Mouse (Mus musculus): ENCODE data around the gene Qrich2.
A peak's percentile ranks its signal among the peaks of the same experiment; 100 is the strongest.
"Not testable (repeated sequence)": the region's sequence is repeated elsewhere in the genome, so short reads cannot be mapped to it uniquely, and the experiment has no call there.

The Qrich2 gene

DNA sequence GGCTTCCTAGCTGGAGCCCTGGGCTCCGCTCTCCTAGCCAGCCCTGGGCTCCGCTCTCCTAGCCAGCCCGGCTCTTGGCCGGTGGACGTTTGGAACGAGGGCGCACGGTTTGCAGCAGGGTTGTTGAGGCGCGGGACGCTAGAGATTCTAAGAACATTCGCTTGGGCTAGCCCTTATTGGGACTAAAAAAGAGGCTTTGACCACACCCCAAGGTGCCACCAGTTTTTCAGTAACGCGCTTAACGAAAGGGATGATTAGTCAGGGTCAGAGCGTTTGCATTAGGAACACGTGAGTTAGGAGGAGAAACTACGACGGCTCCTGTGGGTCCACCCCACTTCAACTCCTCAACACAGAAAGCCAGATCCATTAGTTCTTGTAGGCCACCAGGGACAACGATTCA, at the start of gene Qrich2:
TSS of gene Qrich2 (minus strand) at position 101 of the 400 bp plus-strand sequence.
- DNase-seq (ENCODE audit: extremely low spot score, low spot score) = no peak

GRCm38 (mm10) chr11:116515330-116516020, 49.4 kb upstream of the Qrich2 start:
- no peak for DNase-seq (ENCODE audit: extremely low spot score, low spot score)

GRCm38 (mm10) chr11:116513531-116514038, 47.5 kb upstream of the Qrich2 start:
- no peak for DNase-seq (ENCODE audit: extremely low spot score, low spot score)

GRCm38 (mm10) chr11:116512987-116513386, 46.9 kb upstream of the Qrich2 start:
- DNase-seq (ENCODE audit: extremely low spot score, low spot score) = no peak

- no peak for DNase-seq (ENCODE audit: extremely low spot score, low spot score)
These were observed 46.1 kb upstream of the Qrich2 start for GRCm38 (mm10) chr11:116512154-116512553.

GRCm38 (mm10) chr11:116511301-116511868, 45.3 kb upstream of the Qrich2 start:
- DNase-seq (ENCODE audit: extremely low spot score, low spot score) = no peak

DNA sequence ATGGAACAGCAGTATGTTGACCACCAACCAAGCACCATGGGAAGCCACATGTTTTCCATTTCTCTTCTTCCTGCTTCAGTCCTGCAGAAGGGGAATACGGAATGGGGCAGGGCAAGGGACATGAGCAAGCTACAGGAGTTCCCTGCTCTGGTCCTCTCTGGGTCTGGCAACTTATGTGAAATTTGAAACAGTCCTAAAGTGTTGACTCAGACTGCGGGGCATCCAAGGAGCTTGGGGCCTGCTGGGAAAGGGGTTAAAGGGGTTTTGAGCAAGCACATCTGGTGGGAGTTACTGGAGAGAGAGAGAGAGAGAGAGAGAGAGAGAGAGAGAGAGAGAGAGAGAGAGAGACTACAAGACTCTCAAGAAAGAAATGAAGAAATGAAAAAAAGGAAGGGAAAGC, 42.6 kb upstream of the Qrich2 start:
- no peak for DNase-seq (ENCODE audit: extremely low spot score, low spot score)

GRCm38 (mm10) chr11:116506151-116506875, 40.3 kb upstream of the Qrich2 start:
- DNase-seq (ENCODE audit: extremely low spot score, low spot score) = no peak

- DNase-seq (ENCODE audit: extremely low spot score, low spot score) = no peak
These were observed 39.5 kb upstream of the Qrich2 start for GRCm38 (mm10) chr11:116505573-116505972.

GRCm38 (mm10) chr11:116504516-116504915, 38.5 kb upstream of the Qrich2 start:
- DNase-seq (ENCODE audit: extremely low spot score, low spot score) = no peak

DNA sequence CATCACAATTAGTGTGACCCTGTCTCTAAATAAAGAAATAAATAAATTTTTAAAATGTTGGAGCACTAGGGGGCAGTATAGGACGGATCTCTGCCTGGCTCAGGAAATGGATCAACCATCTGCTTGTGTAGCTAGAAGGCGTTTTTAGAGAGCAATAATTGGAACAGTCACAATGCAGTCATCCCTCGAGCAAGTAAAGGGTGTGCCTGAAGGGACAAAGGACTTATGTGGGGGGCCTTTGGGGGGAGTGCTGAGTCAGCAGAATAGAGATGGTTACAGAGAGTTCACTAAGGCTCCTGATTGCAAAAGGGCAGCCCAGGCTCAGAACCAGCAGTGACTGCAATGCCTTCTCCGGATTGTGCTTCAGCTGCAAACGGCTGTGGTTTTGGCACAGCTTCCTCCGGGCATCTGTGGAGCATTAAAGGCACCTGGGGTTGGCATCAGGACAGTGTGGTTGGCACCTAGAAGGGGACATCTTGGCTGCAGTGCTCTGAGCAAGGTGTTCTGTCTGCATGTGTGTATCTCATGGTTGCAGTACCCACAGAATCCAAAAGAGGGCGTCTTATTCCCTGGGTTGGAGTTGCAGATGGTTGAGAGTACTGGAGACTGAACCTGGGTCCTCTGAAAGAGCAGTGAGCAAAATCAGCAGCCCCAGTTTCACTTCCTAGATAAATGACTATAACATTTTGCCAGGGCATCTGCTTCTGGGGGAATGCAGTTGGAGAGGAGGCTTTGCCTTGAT, 35.1 kb upstream of the Qrich2 start:
- DNase-seq (ENCODE audit: extremely low spot score, low spot score) = no peak

DNA sequence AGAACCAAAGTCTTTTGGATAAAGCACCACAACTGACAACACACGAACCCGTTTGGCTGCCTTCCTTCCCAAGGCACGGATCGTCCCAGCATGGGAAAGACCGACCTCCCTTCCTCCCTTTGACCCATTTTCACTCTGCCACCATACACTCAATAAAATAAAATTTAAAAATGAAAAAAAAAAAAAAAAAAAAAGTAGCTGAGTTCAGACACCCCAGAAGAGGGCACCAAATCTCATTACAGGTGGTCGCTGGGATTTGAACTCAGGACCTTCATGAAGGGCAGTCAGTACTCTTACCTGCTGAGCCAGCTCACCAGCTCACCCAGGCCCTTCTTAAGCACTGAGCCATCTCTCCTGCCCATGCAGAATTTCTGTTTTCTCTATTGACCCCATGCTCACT, 33.0 kb upstream of the Qrich2 start:
- DNase-seq (ENCODE audit: extremely low spot score, low spot score) = no peak

DNA sequence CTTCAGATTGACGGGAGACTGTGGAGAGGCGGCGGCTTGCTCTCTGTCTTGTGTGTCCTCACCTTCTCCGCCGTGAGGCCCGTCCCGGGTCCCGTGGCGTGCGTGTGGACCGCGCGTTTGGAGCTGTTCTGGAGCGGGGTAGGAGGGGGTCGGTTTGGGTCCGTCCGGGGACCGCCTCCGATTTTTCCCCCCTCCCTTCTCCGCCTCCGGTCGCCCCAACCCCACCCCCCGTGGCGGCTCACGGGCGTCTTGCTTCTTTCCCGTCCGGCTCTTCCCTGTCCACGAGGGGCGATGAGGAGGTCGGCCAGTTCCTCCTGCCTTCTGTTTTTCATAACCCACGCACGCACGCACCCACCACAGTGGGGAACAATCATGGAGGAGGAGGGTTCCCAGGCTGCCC, 32.6 kb upstream of the Qrich2 start:
- no peak for DNase-seq (ENCODE audit: extremely low spot score, low spot score)

DNA sequence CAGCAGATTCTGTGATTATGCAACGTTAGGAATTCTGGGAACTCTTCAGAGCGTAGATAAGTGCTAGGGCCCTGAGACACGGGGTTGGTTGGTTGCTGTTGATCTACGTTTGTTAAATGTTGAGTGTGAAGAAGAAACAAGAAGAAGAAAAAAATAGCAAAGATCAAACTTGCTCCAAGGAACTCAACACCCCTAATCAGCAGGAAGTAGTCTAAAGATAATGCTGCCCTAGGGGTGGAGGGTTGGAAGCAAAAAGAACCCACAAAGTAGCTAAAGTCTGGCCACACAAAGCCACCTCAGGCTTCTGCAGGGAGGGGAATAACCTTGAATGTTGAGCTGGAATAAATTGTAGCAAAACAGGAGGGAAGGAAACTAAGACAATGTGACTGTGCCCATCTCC, 31.3 kb upstream of the Qrich2 start:
- no peak for DNase-seq (ENCODE audit: extremely low spot score, low spot score)

DNA sequence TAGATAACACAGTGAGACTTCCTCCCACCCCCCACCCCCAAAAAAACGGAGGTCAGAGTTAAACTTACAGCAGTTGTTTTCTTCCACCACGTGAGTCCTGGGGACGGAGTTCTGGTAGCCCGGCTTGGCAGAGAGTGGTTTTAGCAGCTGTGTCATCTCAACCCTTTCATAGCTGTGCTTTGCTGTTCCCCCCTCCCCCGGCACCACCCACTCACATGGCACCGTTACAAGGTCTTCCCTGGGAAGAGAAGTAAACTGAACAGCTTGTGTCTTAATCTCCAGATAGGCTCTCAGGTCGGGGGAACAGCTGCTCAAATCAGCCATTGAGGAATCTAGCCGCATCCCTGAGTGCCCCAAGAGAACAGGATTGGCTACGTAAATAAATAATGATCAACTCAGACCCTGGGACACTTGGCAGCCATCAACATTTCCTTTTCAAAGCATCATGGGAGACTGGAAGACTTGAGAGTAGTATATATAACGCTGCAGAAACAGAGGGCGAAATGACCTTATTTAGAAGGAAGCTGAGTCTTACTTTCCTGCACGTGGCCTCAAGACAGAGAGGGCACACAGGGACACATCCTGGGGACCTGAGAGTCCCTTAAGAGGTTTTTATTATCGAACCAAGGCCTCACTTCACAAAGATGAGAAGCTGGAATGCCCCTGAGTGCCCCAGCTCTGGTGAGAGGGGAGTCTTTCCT, 28.6 kb upstream of the Qrich2 start:
- no peak for DNase-seq (ENCODE audit: extremely low spot score, low spot score)

- DNase-seq (ENCODE audit: extremely low spot score, low spot score) = peak; percentile 68
These were observed 27.8 kb upstream of the Qrich2 start, which contains the start of gene Prpsap1 for GRCm38 (mm10) chr11:116493795-116494252. Gene Prpsap1, minus strand, starts transcription at chr11:116494202.

- no peak for DNase-seq (ENCODE audit: extremely low spot score, low spot score)
These were observed 27.1 kb upstream of the Qrich2 start for GRCm38 (mm10) chr11:116493191-116493590.

- DNase-seq (ENCODE audit: extremely low spot score, low spot score) = not testable (repeated sequence)
These were observed 26.5 kb upstream of the Qrich2 start for GRCm38 (mm10) chr11:116492507-116492906.

DNA sequence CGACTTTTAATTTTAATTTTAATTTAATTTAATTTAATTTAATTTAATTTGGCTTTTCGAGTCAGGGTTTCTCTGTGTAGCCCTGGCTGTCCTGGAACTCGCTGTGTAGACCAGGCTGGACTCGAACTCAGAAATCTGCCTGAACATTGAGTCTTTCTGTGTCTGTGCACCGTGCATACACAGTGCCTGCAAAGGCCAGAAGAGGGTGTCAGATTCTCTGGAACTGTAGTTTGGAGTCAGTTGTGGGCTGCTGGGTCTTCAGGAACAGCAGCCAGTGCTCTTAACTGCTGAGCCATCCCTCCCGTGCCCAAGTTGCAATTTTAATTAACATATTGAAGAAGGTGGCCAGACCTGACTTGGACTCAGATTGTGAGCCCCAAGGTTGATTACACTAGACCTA, 25.3 kb upstream of the Qrich2 start:
- DNase-seq (ENCODE audit: extremely low spot score, low spot score) = no peak

DNA sequence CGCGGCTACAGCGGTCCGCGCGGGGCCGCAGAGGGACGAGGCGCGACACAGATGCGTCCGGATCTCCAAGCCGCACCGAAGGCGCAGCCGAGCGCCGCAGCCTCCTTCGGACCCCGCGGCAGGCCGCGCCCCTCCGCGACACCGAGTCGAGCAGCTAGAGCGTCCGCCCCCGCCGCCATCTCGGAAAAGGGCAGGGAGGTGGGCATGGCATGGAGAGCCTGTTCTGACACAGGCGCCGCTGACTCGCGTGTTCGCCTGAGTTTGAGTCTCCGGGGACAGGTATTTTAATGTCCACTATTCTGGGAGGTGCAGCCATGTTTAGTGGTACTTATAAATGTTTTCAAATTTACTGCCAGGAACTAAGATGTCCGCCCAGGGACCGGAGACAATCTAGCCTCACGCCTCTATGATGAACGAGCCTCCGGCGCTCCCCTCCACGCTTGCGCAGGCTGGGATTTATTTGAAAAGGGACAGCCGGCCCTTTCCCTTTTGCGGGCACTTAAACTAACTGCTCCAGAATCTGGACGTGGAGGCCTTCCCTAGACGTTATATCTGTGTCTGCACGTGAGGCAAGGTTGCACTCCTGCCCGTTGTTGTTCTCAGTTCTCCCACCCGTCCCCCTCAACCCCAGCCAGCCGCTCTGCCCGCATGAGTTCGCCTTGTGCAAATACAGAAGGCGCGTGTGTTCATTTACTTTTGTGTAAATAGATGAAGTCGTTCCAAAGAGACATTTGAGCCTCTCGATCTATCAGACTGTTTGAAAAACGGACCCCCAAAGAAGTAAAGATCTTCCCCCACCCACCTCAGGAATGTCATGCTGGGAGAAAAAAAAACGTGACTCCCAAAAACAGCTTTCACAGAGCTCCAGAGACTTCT, 24.4 kb upstream of the Qrich2 start:
- peak; percentile 92 for DNase-seq (ENCODE audit: extremely low spot score, low spot score)

Data from neural tube, embryonic 10.5 days (tissue).